Mouse (Mus musculus): ENCODE data around the gene Me3.

GRCm38 (mm10) chr7:89716226-89716625, 84.0 kb downstream of the Me3 start:
- TF ChIP-seq CTCF (IDR thresholded peaks at IDR 0.05; ENCODE audit: control insufficient read depth, insufficient read depth, low read length) (no peak), POLR2A (IDR thresholded peaks at IDR 0.05; ENCODE audit: borderline replicate concordance, control insufficient read depth, low read depth, low read length) (no peak)

Data from bone marrow, adult 2 months (tissue).